Mouse (Mus musculus) ES-Bruce4 (cell line): ENCODE data around the gene Dab2ip.

Experiments
- CTCF ChIP-seq: IDR thresholded peaks from one replicate; pipeline ENCODE4 v1.8.1; 2011; ENCODE audit warnings: low read depth, low read length
- EP300 ChIP-seq: IDR thresholded peaks from 2 replicates; pipeline ENCODE4 v1.6.1; 2011; ENCODE audit warnings: low read depth, low read length; ENCODE audit not compliant: insufficient read depth
- POLR2A ChIP-seq: IDR thresholded peaks from one replicate; pipeline ENCODE4 v1.8.1; 2011; ENCODE audit warnings: low read length; ENCODE audit not compliant: insufficient read depth

DNA sequence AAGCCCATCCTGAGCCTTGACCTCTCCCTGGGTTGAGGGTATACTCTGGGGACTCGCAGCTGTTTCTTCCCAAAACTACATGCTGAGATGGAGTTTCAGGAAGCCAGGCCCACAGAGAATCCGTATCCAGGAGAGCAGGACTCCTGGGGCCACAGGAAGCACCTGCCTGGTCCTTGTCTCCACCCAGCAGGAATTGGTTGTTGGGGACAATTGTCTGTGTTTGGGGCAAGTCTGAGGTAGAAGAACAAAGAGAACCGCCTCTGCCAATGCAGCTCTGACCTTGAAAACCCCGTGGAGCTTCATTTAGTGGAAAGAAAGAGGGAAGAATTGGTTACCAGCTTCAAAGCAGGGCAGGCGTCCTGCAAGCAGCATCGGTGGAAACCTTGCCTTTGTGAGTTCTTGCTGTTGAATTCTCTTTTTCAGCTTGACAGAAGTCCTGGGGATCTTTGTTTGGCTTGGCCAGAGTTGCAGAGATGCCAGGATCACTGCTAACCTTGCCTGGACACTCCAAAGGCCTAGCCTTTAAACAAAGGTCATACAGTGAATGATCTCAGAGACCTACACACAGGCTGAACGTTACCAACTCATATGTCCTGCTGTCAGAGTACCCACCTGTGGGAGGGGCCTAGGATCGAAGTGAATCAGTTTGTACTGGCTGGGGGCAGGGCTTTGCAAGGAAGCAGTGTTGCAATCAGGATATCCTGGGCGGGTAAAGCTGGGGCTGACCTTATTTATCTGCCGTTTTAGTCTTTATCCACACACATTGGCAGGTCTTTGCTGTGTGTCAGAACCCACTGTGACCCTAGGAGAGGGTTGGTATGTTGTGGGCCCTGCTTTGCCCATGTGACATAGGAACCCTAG, 122.0 kb downstream of the Dab2ip start:
- TF ChIP-seq CTCF (no peak), POLR2A (no peak), EP300 (peak; percentile 70)
